Mouse (Mus musculus) embryo, embryonic 11.5 days (tissue): ENCODE data around the gene Sgms1.
"Not testable (repeated sequence)": the region's sequence is repeated elsewhere in the genome, so short reads cannot be mapped to it uniquely, and the experiment has no call there.

ENCODE experiments used
- DNase-seq: peaks from one replicate; pipeline ENCODE4 v3.0.0-alpha.2; 2012; ENCODE audit warnings: low read depth, low spot score

Sgms1 gene

DNA sequence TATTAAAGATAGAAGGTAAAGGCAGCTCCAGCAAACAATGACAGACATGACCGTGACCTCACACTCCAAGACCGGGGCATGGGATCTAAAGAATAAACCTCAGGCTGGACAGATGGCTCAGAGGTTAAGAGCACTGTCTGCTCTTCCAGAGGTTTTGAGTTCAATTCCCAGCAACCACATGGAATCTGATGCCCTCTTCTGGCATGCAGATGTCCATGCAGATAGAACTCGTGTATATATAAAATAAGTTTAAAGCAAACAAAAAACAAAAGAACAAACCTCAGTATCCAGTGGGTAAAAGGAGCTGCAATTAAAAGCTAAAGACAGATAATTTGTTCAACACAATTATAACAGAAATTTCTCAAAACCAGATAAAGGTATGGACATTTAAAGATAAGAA is 290.9 kb downstream of the Sgms1 start:
- DNase-seq = no peak

- DNase-seq = no peak
Measured at GRCm38 (mm10) chr19:32092358-32092757, 297.2 kb downstream of the Sgms1 start.

GRCm38 (mm10) chr19:32090804-32091203 is 298.7 kb downstream of the Sgms1 start:
- no peak for DNase-seq

- DNase-seq = no peak
Measured at GRCm38 (mm10) chr19:32088570-32088969, 300.9 kb downstream of the Sgms1 start.

GRCm38 (mm10) chr19:32087736-32088470 is 301.6 kb downstream of the Sgms1 start:
- DNase-seq = no peak

- not testable (repeated sequence) for DNase-seq
Measured at GRCm38 (mm10) chr19:32084813-32085212, 304.7 kb downstream of the Sgms1 start.
